Mouse (Mus musculus) midbrain, embryonic 16.5 days (tissue): ENCODE results near the gene Hspb6. TPM values are rescaled to one million over a fixed set of nuclear protein-coding genes. Genes with fewer than 3 reads are reported as not detected.

Experiments
- microRNA-seq: library from miRNA; unstranded; fragments of <30 nt; microRNA quantifications from one replicate; pipeline ENCODE4, GENCODE M21; 2017
- polyA plus RNA-seq: library from polyadenylated mRNA; unstranded; fragments of >200 nt; fragmentation: Nextera tagmentation; extraction: Ambion mirVana; gene quantifications from 2 replicates; pipeline ENCODE4 v1.2.1, GENCODE M21; 2015

Gene Hspb6
- polyA plus RNA-seq, 1 experiment from 2014 or later = 11.2 TPM

Small RNAs within 50 kb of the gene (microRNA-seq; reads per million reads assigned to microRNA genes)
- gene Gm38670 = 0.52 reads per million
- not detected for gene Mir3569

Other genes starting within 250 kb of the Hspb6 start
- 120 and 127 TPM in 2 replicates for gene Alkbh6, start 243.5 kb upstream of the Hspb6 start, polyA plus RNA-seq
- gene Syne4, start 237.4 kb upstream of the Hspb6 start, polyA plus RNA-seq = 13.4 and 16.0 TPM in 2 replicates
- not detected in 2 replicates for gene E130208F15Rik, start 230.4 kb upstream of the Hspb6 start, polyA plus RNA-seq
- gene Sdhaf1, start 228.3 kb upstream of the Hspb6 start, polyA plus RNA-seq = 15.2 and 16.9 TPM in 2 replicates
- 15.2 and 15.7 TPM in 2 replicates for gene Lrfn3, start 189.4 kb upstream of the Hspb6 start, polyA plus RNA-seq
- gene Tyrobp, start 138.4 kb upstream of the Hspb6 start, polyA plus RNA-seq = 15.3 and 23.5 TPM in 2 replicates
- not detected in 2 replicates for gene Hcst, start 132.3 kb upstream of the Hspb6 start, polyA plus RNA-seq
- 2.7 and 2.9 TPM in 2 replicates for gene Nfkbid, start 130.4 kb upstream of the Hspb6 start, polyA plus RNA-seq
- gene Aplp1, start 106.6 kb upstream of the Hspb6 start, polyA plus RNA-seq = 761 and 788 TPM in 2 replicates
- 0.67 and 0.73 TPM in 2 replicates for gene Kirrel2, start 94.5 kb upstream of the Hspb6 start, polyA plus RNA-seq
- 0.46 and 0.50 TPM in 2 replicates for gene Nphs1, start 93.9 kb upstream of the Hspb6 start, polyA plus RNA-seq
- gene Prodh2, start 58.6 kb upstream of the Hspb6 start, polyA plus RNA-seq = not detected in 2 replicates
- gene Arhgap33, start 17.1 kb upstream of the Hspb6 start, polyA plus RNA-seq = 140 and 149 TPM in 2 replicates
- 8.2 and 8.5 TPM in 2 replicates for gene Proser3, start 121 bp downstream of the Hspb6 start, polyA plus RNA-seq
- gene Lin37, start 7.7 kb downstream of the Hspb6 start, polyA plus RNA-seq = 52.1 and 63.8 TPM in 2 replicates
- gene U2af1l4, start 11.1 kb downstream of the Hspb6 start, polyA plus RNA-seq = 82.0 and 88.4 TPM in 2 replicates
- 18.6 and 19.2 TPM in 2 replicates for gene Gm49396, start 11.2 kb downstream of the Hspb6 start, polyA plus RNA-seq
- gene Psenen, start 11.4 kb downstream of the Hspb6 start, polyA plus RNA-seq = 116 and 124 TPM in 2 replicates
- gene Igflr1, start 13.2 kb downstream of the Hspb6 start, polyA plus RNA-seq = 4.5 and 4.8 TPM in 2 replicates
- gene Kmt2b, start 36.5 kb downstream of the Hspb6 start, polyA plus RNA-seq = 9.1 and 11.0 TPM in 2 replicates
- 0.20 and 0.22 TPM in 2 replicates for gene Zbtb32, start 46.7 kb downstream of the Hspb6 start, polyA plus RNA-seq
- 0.29 and 0.46 TPM in 2 replicates for gene Upk1a, start 60.7 kb downstream of the Hspb6 start, polyA plus RNA-seq
- 1,035 and 1,037 TPM in 2 replicates for gene Cox6b1, start 74.0 kb downstream of the Hspb6 start, polyA plus RNA-seq
- gene Etv2, start 83.7 kb downstream of the Hspb6 start, polyA plus RNA-seq = not detected in 2 replicates
- 127 and 132 TPM in 2 replicates for gene Rbm42, start 98.1 kb downstream of the Hspb6 start, polyA plus RNA-seq
- gene Haus5, start 112.8 kb downstream of the Hspb6 start, polyA plus RNA-seq = 24.4 and 26.9 TPM in 2 replicates
- not detected in 2 replicates for gene Pmis2, start 119.4 kb downstream of the Hspb6 start, polyA plus RNA-seq
- gene 2200002J24Rik, start 146.7 kb downstream of the Hspb6 start, polyA plus RNA-seq = not detected in 2 replicates
- 1.2 and 2.2 TPM in 2 replicates for gene Atp4a, start 160.0 kb downstream of the Hspb6 start, polyA plus RNA-seq
- 233 and 254 TPM in 2 replicates for gene Tmem147, start 177.4 kb downstream of the Hspb6 start, polyA plus RNA-seq
- 1.1 and 1.7 TPM in 2 replicates for gene Gapdhs, start 191.5 kb downstream of the Hspb6 start, polyA plus RNA-seq
- 1.6 and 2.0 TPM in 2 replicates for gene Sbsn, start 199.3 kb downstream of the Hspb6 start, polyA plus RNA-seq
- 2.8 and 3.6 TPM in 2 replicates for gene Dmkn, start 211.6 kb downstream of the Hspb6 start, polyA plus RNA-seq
- not detected in 2 replicates for gene Krtdap, start 235.7 kb downstream of the Hspb6 start, polyA plus RNA-seq